Mouse (Mus musculus) liver, embryonic 14.5 days (tissue): ENCODE measurements around the gene Psma7. TPM values are rescaled to one million over a fixed set of nuclear protein-coding genes. Genes with fewer than 3 reads are reported as not detected.

Experiments
- ATAC-seq: fragments of 200-750 bp; cut with Nextera tagmentation; 2 replicates; pipeline ENCODE4 v1.8.0; 2017; ENCODE audit warnings: moderate number of reproducible peaks, mild to moderate bottlenecking, moderate library complexity; ENCODE audit not compliant: insufficient read depth
- DNase-seq, 3 experiments: peaks; one replicate each; pipeline ENCODE4 v3.0.0-alpha.2; 2012 to 2013; ENCODE audit warnings: low read depth in 3 of 3, low spot score in 3 of 3
- H3K27ac ChIP-seq: fragments of 300-500 bp; sonication (generic); 2 replicates; pipeline ENCODE4 v1.5.1; 2014; ENCODE audit warnings: moderate library complexity, mild to moderate bottlenecking, control low read depth, inconsistent platforms
- H3K27me3 ChIP-seq: fragments of 300-500 bp; sonication (generic); 2 replicates; pipeline ENCODE4 v1.6.1; 2014; ENCODE audit warnings: mild to moderate bottlenecking, low read length, moderate library complexity; ENCODE audit not compliant: control insufficient read depth, insufficient read depth
- H3K36me3 ChIP-seq: fragments of 300-500 bp; sonication (generic); replicated peaks from 2 replicates; pipeline ENCODE4 v1.6.1; 2014; ENCODE audit warnings: low read depth; ENCODE audit not compliant: control insufficient read depth, insufficient read depth
- H3K4me1 ChIP-seq, 2 experiments: fragments of 200-500 bp in 1 of 2; fragments of 300-500 bp in 1 of 2; sonication (generic) in 1 of 2; replicated peaks; 2 replicates each; pipeline ENCODE4 v1.6.1; 2012 to 2014; ENCODE audit warnings: antibody characterized with exemption in 1 of 2, inconsistent platforms in 1 of 2, low read length in 1 of 2; ENCODE audit not compliant: control insufficient read depth in 2 of 2, insufficient read depth in 2 of 2
- H3K4me2 ChIP-seq: fragments of 300-500 bp; sonication (generic); 2 replicates; pipeline ENCODE4 v1.6.1; 2014; ENCODE audit warnings: low read depth, mild to moderate bottlenecking, control low read depth, moderate library complexity
- H3K4me3 ChIP-seq, 2 experiments: fragments of 200-500 bp in 1 of 2; fragments of 300-500 bp in 1 of 2; sonication (generic) in 1 of 2; 2 replicates each; pipeline ENCODE4 v1.5.1; 2012 to 2014; ENCODE audit warnings: low read depth in 2 of 2, low read length in 2 of 2, mild to moderate bottlenecking in 2 of 2, control low read depth in 1 of 2, inconsistent platforms in 1 of 2, moderate library complexity in 1 of 2; ENCODE audit not compliant: insufficient read depth in 1 of 2
- H3K9ac ChIP-seq: fragments of 300-500 bp; sonication (generic); replicated peaks from 2 replicates; pipeline ENCODE4 v1.6.1; 2014; ENCODE audit warnings: mild to moderate bottlenecking, control low read depth, moderate library complexity
- H3K9me3 ChIP-seq: fragments of 300-500 bp; sonication (generic); 2 replicates; pipeline ENCODE4 v1.6.1; 2016; ENCODE audit warnings: low read length, mixed read lengths; ENCODE audit not compliant: control insufficient read depth
- CTCF ChIP-seq: IDR thresholded peaks from 2 replicates; pipeline ENCODE4 v1.5.1; 2016; ENCODE audit warnings: antibody characterized with exemption, low read depth, control low read depth
- EP300 ChIP-seq: IDR thresholded peaks from 2 replicates; pipeline ENCODE4 v1.6.1; 2016; ENCODE audit warnings: antibody characterized with exemption, low read depth
- WGBS: fragments of 180-500 bp; shearing (Covaris S2); extraction: QIAGEN DNeasy Blood & Tissue Kit; methylation state at CpG from one replicate; pipeline ENCODE4 v1.1.7; 2014; ENCODE audit not compliant: insufficient replicate concordance; 5-methylcytosine and 5-hydroxymethylcytosine counted together
- polyA plus RNA-seq, 2 experiments: library from polyadenylated mRNA; depleted of rRNA in 1 of 2; stranded (reverse) in 1 of 2; unstranded in 1 of 2; fragments of >200 nt; fragmentation: Nextera tagmentation in 1 of 2; extraction: Ambion mirVana in 1 of 2; gene quantifications; 2 replicates each; pipeline versions ENCODE4 v1.2.1 to v1.2.3; 2012 to 2014

Gene Psma7
- polyA plus RNA-seq, 2 experiments, result 150 to 347 TPM

DNA sequence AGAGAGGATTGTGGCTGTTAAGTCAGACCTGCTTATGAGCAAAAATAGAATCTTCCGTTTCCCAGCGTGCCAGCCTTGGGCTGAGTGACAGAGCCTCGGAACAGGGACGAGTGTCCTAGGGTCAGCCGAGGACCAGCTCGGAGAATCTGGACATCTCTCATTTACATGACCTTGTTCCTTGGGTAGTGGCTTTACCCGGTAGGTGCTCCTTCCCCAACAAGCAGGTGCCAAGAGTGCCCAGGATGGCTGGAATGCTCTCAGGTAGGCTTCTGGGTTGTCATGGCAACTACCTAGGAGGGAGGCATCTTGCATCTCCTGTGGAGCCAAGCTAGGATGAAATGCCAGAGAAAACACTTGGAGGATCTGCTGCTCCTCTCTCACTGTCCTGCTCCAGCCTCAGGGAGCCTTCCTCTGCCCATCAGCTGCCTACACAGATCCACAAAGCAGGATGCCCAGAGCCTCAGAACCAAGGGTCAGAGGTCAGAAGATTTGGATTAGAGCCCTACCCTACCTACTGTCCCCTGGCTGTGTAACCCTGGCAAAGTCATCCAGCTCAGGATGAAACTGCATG is 22.1 kb downstream of the Psma7 start:
- Histone ChIP-seq H3K4me1 (peaks cover 0 to 5% of the 10 kb centered on the region in 2 experiments; a peak in 2 of 4 replicates), H3K4me2 (no peak overlapping the region), H3K36me3 (no peaks in the 10 kb centered on the region), H3K4me3 (no peak overlapping the region), H3K27me3 (peaks cover 4% of the 10 kb centered on the region; the same call in 1 of the 2 replicates), H3K27ac (no peak overlapping the region), H3K9me3 (no peaks in the 10 kb centered on the region), H3K9ac (no peak overlapping the region)
- WGBS, result 63% methylated on average over 7 of the region's 7 CpGs
- no peak for ATAC-seq
- TF ChIP-seq EP300 (no peak), CTCF (no peak)
- no peak for DNase-seq

DNA sequence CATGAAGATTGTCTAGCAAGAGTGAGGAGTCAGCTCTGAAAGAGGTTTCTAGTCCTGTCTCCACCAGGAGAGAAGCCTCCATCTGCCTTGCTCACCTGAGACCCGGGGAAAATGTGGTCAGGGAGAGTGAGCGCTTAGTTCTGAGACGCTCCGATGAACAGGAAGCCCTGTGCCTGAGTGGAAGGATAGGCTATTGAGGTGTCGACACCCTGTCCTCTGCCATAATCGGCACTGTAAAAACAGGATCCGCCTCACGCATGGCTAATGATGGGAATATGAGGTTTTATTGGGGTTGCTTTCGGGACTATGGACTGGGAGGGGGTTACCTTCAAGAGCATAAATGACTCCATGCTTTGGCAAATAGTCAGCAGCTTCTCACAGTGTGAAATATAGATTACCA is 23.7 kb downstream of the Psma7 start:
- H3K36me3 ChIP-seq, result no peaks in the 10 kb centered on the region
- TF ChIP-seq CTCF, result no peak
- TF ChIP-seq EP300, result no peak
- peaks cover 4% of the 10 kb centered on the region; the same call in 1 of the 2 replicates for H3K27me3 ChIP-seq
- H3K4me2 ChIP-seq, result no peak overlapping the region
- no peaks in the 10 kb centered on the region for H3K4me1 ChIP-seq
- DNase-seq (no peak), ATAC-seq (no peak)
- WGBS, result 71% methylated on average over 9 of the region's 9 CpGs
- H3K9me3 ChIP-seq, result no peaks in the 10 kb centered on the region
- H3K4me3 ChIP-seq, result no peak overlapping the region
- H3K9ac ChIP-seq, result no peak overlapping the region
- no peak overlapping the region for H3K27ac ChIP-seq

DNA sequence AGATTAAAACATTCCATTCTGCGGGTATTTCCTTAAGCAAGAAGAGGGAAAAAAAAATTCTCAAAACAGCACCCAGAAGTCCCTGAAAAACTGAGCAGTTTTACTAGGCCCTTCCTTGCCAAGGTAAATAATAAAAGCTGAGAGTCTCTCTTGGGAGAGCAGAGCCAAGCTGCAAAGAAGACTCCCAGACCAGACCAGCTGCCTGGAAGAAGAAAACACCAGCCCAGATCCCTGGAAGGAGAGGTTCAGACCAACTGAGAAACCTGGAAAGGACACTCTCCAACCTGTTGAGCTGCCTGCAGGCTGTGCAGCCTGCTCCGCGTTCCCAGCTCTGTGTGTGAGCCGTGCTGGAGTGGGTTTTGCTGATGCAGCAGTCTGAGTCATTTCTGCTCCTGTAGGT is 24.6 kb downstream of the Psma7 start:
- DNase-seq, result no peak
- Histone ChIP-seq H3K4me2 (no peak overlapping the region), H3K9me3 (no peaks in the 10 kb centered on the region), H3K27ac (no peak overlapping the region), H3K36me3 (no peaks in the 10 kb centered on the region), H3K4me1 (no peaks in the 10 kb centered on the region), H3K27me3 (peaks cover 4% of the 10 kb centered on the region; the same call in 1 of the 2 replicates), H3K4me3 (no peak overlapping the region), H3K9ac (no peak overlapping the region)
- TF ChIP-seq EP300 (no peak), CTCF (no peak)
- ATAC-seq, result no peak
- 58% methylated on average over 4 of the region's 4 CpGs for WGBS

DNA sequence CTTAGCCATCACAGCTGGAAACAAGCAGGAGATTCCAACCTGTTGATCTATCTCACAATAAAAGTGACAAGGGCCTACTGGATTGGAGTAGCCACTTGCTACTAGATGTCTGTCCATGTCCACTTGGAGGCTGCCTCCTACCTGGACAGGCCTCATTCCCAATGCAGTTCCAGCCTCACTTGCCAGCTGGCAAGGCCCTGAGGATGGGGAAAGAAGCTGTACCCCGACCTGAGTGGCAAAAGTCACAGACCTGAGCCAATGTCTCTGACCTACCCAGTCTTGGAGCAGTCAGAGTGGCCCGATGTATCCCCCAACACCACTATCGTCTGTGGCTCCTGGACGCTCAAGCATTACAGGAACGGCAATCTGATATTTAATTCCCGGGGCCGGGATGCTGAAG is 28.5 kb downstream of the Psma7 start:
- H3K4me2 ChIP-seq, result no peak overlapping the region
- H3K9me3 ChIP-seq, result no peaks in the 10 kb centered on the region
- no peak overlapping the region for H3K9ac ChIP-seq
- H3K4me1 ChIP-seq, result no peaks in the 10 kb centered on the region
- DNase-seq (no peak), ATAC-seq (no peak)
- TF ChIP-seq EP300 (no peak), CTCF (no peak)
- H3K27ac ChIP-seq, result no peak overlapping the region
- H3K36me3 ChIP-seq, result no peaks in the 10 kb centered on the region
- no peak overlapping the region for H3K4me3 ChIP-seq
- no peaks in the 10 kb centered on the region; the same call in 1 of the 2 replicates for H3K27me3 ChIP-seq
- 64% methylated on average over 7 of the region's 7 CpGs for WGBS

GRCm38 (mm10) chr2:180011370-180011769 is 30.9 kb downstream of the Psma7 start:
- Histone ChIP-seq H3K9ac (no peak overlapping the region), H3K9me3 (no peaks in the 10 kb centered on the region), H3K4me3 (no peak overlapping the region), H3K4me1 (no peaks in the 10 kb centered on the region), H3K4me2 (no peak overlapping the region), H3K27me3 (no peaks in the 10 kb centered on the region), H3K36me3 (no peaks in the 10 kb centered on the region), H3K27ac (no peak overlapping the region)
- WGBS, result 72% methylated on average over 6 of the region's 6 CpGs
- no peak for TF ChIP-seq CTCF
- TF ChIP-seq EP300, result no peak
- no peak for ATAC-seq
- no peak for DNase-seq
